Mouse (Mus musculus) inflammation-experienced regulatory T-cells, adult 16 weeks (primary cell): ENCODE measurements around the gene Slc7a15. TPM values are rescaled to one million over a fixed set of nuclear protein-coding genes. Genes with fewer than 3 reads are reported as not detected.

Source experiments
- polyA plus RNA-seq: library from polyadenylated mRNA; unstranded; fragments of 100-300 nt; shearing (Covaris generic); gene quantifications from one replicate; pipeline ENCODE4 v1.2.1, GENCODE M21; 2017

Gene Slc7a15
- polyA plus RNA-seq = not detected

GRCm38 (mm10) chr12:8598966-8599365 lies at the start of gene Slc7a15:
TSS of gene Slc7a15 (minus strand) at chr12:8599066.

GRCm38 (mm10) chr12:8499871-8500596 lies 98.8 kb downstream of the Slc7a15 start, which contains the start of gene Rhob:
TSS of gene Rhob (minus strand) at chr12:8500009.

Other genes with a start within 250 kb of the Slc7a15 start
- gene Rhob, start 99.1 kb downstream of the Slc7a15 start, polyA plus RNA-seq = 0.49 TPM
- gene Pum2, start 75.1 kb upstream of the Slc7a15 start, polyA plus RNA-seq = 10.4 TPM
- gene Sdc1, start 172.3 kb upstream of the Slc7a15 start, polyA plus RNA-seq = 0.33 TPM